Mouse (Mus musculus): ENCODE data around the gene Mrpl23.

Mrpl23 gene

GRCm38 (mm10) chr7:142574155-142574660 lies 41.7 kb downstream of the Mrpl23 start:
- no peak for DNase-seq (ENCODE audit: low read depth, low spot score)

GRCm38 (mm10) chr7:142574826-142575351 lies 42.4 kb downstream of the Mrpl23 start:
- no peak for DNase-seq (ENCODE audit: low read depth, low spot score)

GRCm38 (mm10) chr7:142575491-142575890 lies 43.0 kb downstream of the Mrpl23 start:
- no peak for DNase-seq (ENCODE audit: low read depth, low spot score)

- no peak for DNase-seq (ENCODE audit: low read depth, low spot score)
These were observed 43.5 kb downstream of the Mrpl23 start for GRCm38 (mm10) chr7:142575971-142576370.

GRCm38 (mm10) chr7:142576472-142577326 lies 44.2 kb downstream of the Mrpl23 start:
- no peak for DNase-seq (ENCODE audit: low read depth, low spot score)

- DNase-seq (ENCODE audit: low read depth, low spot score) = no peak
These were observed 45.4 kb downstream of the Mrpl23 start for GRCm38 (mm10) chr7:142577806-142578423.

GRCm38 (mm10) chr7:142579069-142579468 lies 46.6 kb downstream of the Mrpl23 start:
- no peak for DNase-seq (ENCODE audit: low read depth, low spot score)

- DNase-seq (ENCODE audit: low read depth, low spot score) = no peak
These were observed 47.8 kb downstream of the Mrpl23 start for GRCm38 (mm10) chr7:142580121-142580879.

GRCm38 (mm10) chr7:142581186-142581585 lies 48.7 kb downstream of the Mrpl23 start:
- no peak for DNase-seq (ENCODE audit: low read depth, low spot score)

- DNase-seq (ENCODE audit: low read depth, low spot score) = no peak
These were observed 49.3 kb downstream of the Mrpl23 start for GRCm38 (mm10) chr7:142581656-142582228.

- DNase-seq (ENCODE audit: low read depth, low spot score) = no peak
These were observed 52.4 kb downstream of the Mrpl23 start for GRCm38 (mm10) chr7:142584882-142585281.

- no peak for DNase-seq (ENCODE audit: low read depth, low spot score)
These were observed 53.4 kb downstream of the Mrpl23 start for GRCm38 (mm10) chr7:142585890-142586289.

GRCm38 (mm10) chr7:142588282-142588941 lies 55.9 kb downstream of the Mrpl23 start:
- no peak for DNase-seq (ENCODE audit: low read depth, low spot score)

Measured in embryo, embryonic 11.5 days (tissue).